Mouse (Mus musculus) monocyte, adult 2 months (primary cell): ENCODE measurements around the gene Zfp771.

Experiments
- DNase-seq, 2 experiments: peaks; one replicate each; pipeline ENCODE4 v3.0.0; 2022; ENCODE audit warnings: low spot score in 2 of 2, low read depth in 1 of 2

Gene Zfp771

GRCm38 (mm10) chr7:127243870-127244657 is at the start of gene Zfp771:
Gene Zfp771 (plus strand): TSS chr7:127244274.
- DNase-seq: peak; percentile 66 to 77

GRCm38 (mm10) chr7:127194633-127195029 is 49.4 kb upstream of the Zfp771 start:
- no peak for DNase-seq

GRCm38 (mm10) chr7:127195544-127196295 is 48.4 kb upstream of the Zfp771 start, which contains the start of gene Cd2bp2:
Gene Cd2bp2 (minus strand): TSS chr7:127196050.
- DNase-seq: peak; percentile 90 to 91

GRCm38 (mm10) chr7:127196484-127196883 is 47.6 kb upstream of the Zfp771 start:
- no peak for DNase-seq

GRCm38 (mm10) chr7:127206606-127207005 is 37.5 kb upstream of the Zfp771 start:
- no peak for DNase-seq

GRCm38 (mm10) chr7:127207374-127208294 is 36.4 kb upstream of the Zfp771 start:
- no peak for DNase-seq

GRCm38 (mm10) chr7:127208295-127208552 is 35.9 kb upstream of the Zfp771 start, which contains the start of gene Tbc1d10b:
Gene Tbc1d10b (minus strand): TSS chr7:127208468.
- DNase-seq: no peak

- peak; percentile 86 to 95 for DNase-seq
These were observed 35.3 kb upstream of the Zfp771 start, which contains the start of gene Mylpf for GRCm38 (mm10) chr7:127208553-127209438. Gene Mylpf (plus strand): TSS chr7:127208890.

GRCm38 (mm10) chr7:127209851-127210250 is 34.2 kb upstream of the Zfp771 start:
- DNase-seq: no peak

- DNase-seq: no peak
These were observed 33.8 kb upstream of the Zfp771 start for GRCm38 (mm10) chr7:127210266-127210665.

- no peak for DNase-seq
These were observed 32.9 kb upstream of the Zfp771 start for GRCm38 (mm10) chr7:127211014-127211745.

- DNase-seq: no peak
These were observed 31.4 kb upstream of the Zfp771 start for GRCm38 (mm10) chr7:127212432-127213250.

GRCm38 (mm10) chr7:127213485-127213884 is 30.6 kb upstream of the Zfp771 start:
- no peak for DNase-seq

GRCm38 (mm10) chr7:127213930-127214329 is 30.1 kb upstream of the Zfp771 start:
- DNase-seq: no peak

- DNase-seq: no peak
These were observed 29.6 kb upstream of the Zfp771 start for GRCm38 (mm10) chr7:127214521-127214920.

- DNase-seq: peak in 1 of 2 experiments; percentile 35
These were observed 28.8 kb upstream of the Zfp771 start for GRCm38 (mm10) chr7:127214981-127215871.

- no peak for DNase-seq
These were observed 27.8 kb upstream of the Zfp771 start for GRCm38 (mm10) chr7:127216307-127216706.

- no peak for DNase-seq
These were observed 26.6 kb upstream of the Zfp771 start for GRCm38 (mm10) chr7:127217475-127217874.
